Mouse (Mus musculus) C2C12 (cell line): Measurements from ENCODE around the gene Gpr153. TPM values are rescaled to one million over a fixed set of nuclear protein-coding genes. Genes with fewer than 3 reads are reported as not detected.

ENCODE experiments used
- H3K27me3 ChIP-seq: one replicate; pipeline ENCODE4 v1.6.1; 2011; ENCODE audit not compliant: control insufficient read depth, insufficient read depth, insufficient read length
- H3K36me3 ChIP-seq: one replicate; pipeline ENCODE4 v1.6.1; 2011; ENCODE audit not compliant: control insufficient read depth, insufficient read depth
- H3K4me3 ChIP-seq: one replicate; pipeline ENCODE4 v1.5.1; 2011; ENCODE audit warnings: mild to moderate bottlenecking, control low read depth; ENCODE audit not compliant: poor library complexity, insufficient read depth, severe bottlenecking
- H3K79me2 ChIP-seq: one replicate; pipeline ENCODE4 v1.6.1; 2011; ENCODE audit not compliant: control insufficient read depth, insufficient read depth
- H3K79me3 ChIP-seq: one replicate; pipeline ENCODE4 v1.6.1; 2011; ENCODE audit warnings: low read depth, control low read depth
- H3ac ChIP-seq: one replicate; pipeline ENCODE3; 2011; ENCODE audit warnings: low read depth; ENCODE audit not compliant: control insufficient read depth, insufficient read length
- CEBPB ChIP-seq: IDR thresholded peaks from one replicate; pipeline ENCODE4 v1.6.1; 2011; ENCODE audit warnings: low read depth, mild to moderate bottlenecking, control low read depth, moderate library complexity
- CTCF ChIP-seq: IDR thresholded peaks from one replicate; pipeline ENCODE4 v1.5.1; 2011; ENCODE audit not compliant: control insufficient read depth, insufficient read depth, insufficient read length
- FOSL1 ChIP-seq: IDR thresholded peaks from one replicate; pipeline ENCODE4 v1.8.0; 2011; ENCODE audit warnings: mild to moderate bottlenecking, low read length; ENCODE audit not compliant: poor library complexity, insufficient read depth, severe bottlenecking
- MAX ChIP-seq: IDR thresholded peaks from one replicate; pipeline ENCODE4 v1.6.1; 2011; ENCODE audit warnings: mild to moderate bottlenecking, control low read depth
- MYOD1 ChIP-seq: IDR thresholded peaks from one replicate; pipeline ENCODE4 v1.6.1; 2011; ENCODE audit warnings: low read depth; ENCODE audit not compliant: control insufficient read depth, insufficient read length
- MYOG ChIP-seq: IDR thresholded peaks from one replicate; pipeline ENCODE4 v1.6.1; 2011; ENCODE audit not compliant: control insufficient read depth, insufficient read length; ENCODE audit errors: extremely low read depth
- USF1 ChIP-seq: IDR thresholded peaks from one replicate; pipeline ENCODE4 v1.6.1; 2011; ENCODE audit warnings: low read depth, mild to moderate bottlenecking, control low read depth, moderate library complexity
- polyA plus RNA-seq: library from polyadenylated mRNA; unstranded; fragments of >200 nt; fragmentation: generic; extraction: Trizol; gene quantifications from one replicate; pipeline ENCODE4 v1.2.1, GENCODE M21; 2012; ENCODE audit warnings: missing spikeins

The Gpr153 gene
- polyA plus RNA-seq, 1 experiment: 5.4 TPM

DNA sequence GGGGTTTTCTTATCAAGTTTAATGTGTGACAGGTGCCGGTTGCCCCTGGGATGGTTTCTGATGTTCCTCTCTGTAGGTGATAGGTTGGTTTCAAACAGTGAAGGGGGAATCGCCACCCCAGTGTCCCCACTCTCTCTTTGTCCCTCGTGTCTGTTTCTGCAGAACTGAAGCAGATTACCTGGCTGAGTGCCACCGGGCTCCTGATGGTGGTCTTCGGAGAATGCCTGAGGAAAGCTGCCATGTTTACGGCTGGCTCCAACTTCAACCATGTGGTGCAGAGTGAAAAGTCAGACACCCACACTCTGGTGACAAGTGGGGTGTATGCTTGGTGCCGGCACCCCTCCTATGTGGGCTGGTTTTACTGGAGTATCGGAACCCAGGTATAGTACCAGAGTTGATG is 26.3 kb downstream of the Gpr153 start:
- TF ChIP-seq CEBPB (no peak), USF1 (no peak), CTCF (no peak), FOSL1 (no peak), MYOG (no peak), MAX (no peak), MYOD1 (no peak)

DNA sequence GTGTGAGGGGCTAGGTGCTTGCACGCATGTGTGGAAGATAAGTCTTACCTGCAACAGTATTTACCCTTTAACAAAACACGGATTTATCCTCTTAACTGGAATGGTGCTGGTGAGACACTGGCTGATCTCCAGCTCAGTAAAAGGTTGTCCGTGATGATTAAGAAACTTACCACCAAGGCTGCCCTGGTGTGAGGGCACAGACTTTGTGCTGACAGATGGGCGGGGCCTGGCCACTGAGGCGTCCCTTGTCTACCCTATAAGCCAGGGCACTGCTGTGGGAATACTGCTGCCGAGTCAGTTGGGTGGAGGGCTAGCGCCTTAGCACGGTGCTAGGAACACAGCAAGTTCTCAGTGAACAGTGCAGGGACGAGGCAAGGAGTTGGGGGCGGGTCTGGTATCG is 28.0 kb downstream of the Gpr153 start:
- H3K79me3 ChIP-seq: peaks cover 13% of the 10 kb centered on the region
- H3K4me3 ChIP-seq: no peak overlapping the region
- no peaks in the 10 kb centered on the region for H3K27me3 ChIP-seq
- H3K79me2 ChIP-seq: peaks cover 26% of the 10 kb centered on the region
- TF ChIP-seq MYOD1 (no peak), MYOG (no peak)
- H3K36me3 ChIP-seq: peaks cover 50% of the 10 kb centered on the region
- no peak overlapping the region for H3ac ChIP-seq

More for the DNA sequence above, 26.3 kb downstream of the Gpr153 start:
- Histone ChIP-seq H3K36me3 (peaks cover 50% of the 10 kb centered on the region), H3K4me3 (no peak overlapping the region), H3K27me3 (no peaks in the 10 kb centered on the region), H3K79me2 (peaks cover 26% of the 10 kb centered on the region), H3K79me3 (peaks cover 13% of the 10 kb centered on the region), H3ac (no peak overlapping the region)

DNA sequence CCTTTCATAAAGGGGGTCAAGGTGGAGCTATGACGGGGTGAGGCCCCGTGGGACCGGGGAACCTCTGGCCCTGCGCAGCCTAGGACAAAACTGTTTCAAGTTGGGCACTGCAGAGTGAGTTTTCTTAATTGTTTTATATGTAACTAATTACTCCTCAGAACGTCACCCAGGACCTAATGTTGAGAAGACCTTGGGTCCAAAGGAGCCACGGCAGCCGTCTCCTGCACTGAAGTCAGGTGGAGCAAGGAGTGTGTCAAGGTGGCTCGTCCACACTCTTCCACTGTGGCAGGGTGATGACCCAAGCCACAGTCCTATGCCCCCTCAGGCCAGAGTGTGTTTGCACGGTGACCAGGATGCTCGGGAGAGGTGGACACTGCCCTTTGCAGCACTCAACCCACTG is 29.1 kb downstream of the Gpr153 start:
- H3K27me3 ChIP-seq: no peaks in the 10 kb centered on the region
- peaks cover 50% of the 10 kb centered on the region for H3K36me3 ChIP-seq
- H3ac ChIP-seq: no peak overlapping the region
- H3K4me3 ChIP-seq: no peak overlapping the region
- peaks cover 17% of the 10 kb centered on the region for H3K79me2 ChIP-seq
- peaks cover 7% of the 10 kb centered on the region for H3K79me3 ChIP-seq
- no peak for TF ChIP-seq MYOG
- no peak for TF ChIP-seq CEBPB
- TF ChIP-seq USF1: no peak
- TF ChIP-seq FOSL1: no peak
- TF ChIP-seq MAX: no peak
- no peak for TF ChIP-seq CTCF
- TF ChIP-seq MYOD1: no peak

DNA sequence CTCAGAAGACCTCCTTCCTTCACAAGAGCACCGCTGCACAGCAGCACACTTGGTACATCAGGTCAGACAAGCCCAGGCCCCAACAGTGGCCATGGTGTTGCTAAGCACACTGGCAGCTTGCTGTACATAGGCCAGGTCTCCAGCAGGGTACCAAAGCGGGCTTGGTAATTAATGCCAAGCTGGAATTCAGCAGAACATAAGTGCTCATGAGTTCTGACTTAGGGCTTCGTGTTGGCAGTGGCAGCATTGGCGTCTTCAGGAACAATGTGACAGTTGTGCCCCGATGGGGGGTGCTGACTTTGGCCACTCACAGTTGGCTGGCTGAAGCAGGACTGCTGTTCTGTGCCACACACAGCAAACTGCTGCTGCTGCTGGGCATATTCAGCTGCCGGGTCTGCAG is 30.7 kb downstream of the Gpr153 start:
- H3K4me3 ChIP-seq: no peak overlapping the region
- peaks cover 1% of the 10 kb centered on the region for H3K79me2 ChIP-seq
- H3ac ChIP-seq: no peak overlapping the region
- no peaks in the 10 kb centered on the region for H3K27me3 ChIP-seq
- H3K36me3 ChIP-seq: peaks cover 45% of the 10 kb centered on the region
- no peak for TF ChIP-seq CTCF
- TF ChIP-seq FOSL1: no peak
- no peaks in the 10 kb centered on the region for H3K79me3 ChIP-seq

DNA sequence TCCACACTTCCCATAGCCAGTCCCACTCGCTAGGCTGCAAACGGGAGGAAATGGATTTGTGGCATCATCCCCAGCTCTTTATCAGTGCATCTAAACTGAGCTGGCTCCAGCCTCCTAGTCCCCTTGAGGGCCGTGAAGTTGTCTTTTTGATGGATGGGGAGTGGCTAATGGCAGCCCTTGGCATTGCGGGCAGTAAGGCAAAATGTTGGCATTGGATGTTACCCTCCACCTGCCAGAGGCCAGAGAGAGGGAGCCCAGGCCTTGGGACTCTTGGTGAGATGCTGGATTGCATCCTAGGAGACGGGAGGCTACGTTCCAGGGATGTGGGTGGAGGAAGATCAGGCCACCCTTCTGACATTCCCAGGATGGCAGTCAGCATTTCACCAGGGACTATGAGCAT is 32.0 kb downstream of the Gpr153 start:
- TF ChIP-seq MYOG (no peak), MYOD1 (no peak), MAX (no peak), CTCF (no peak), FOSL1 (no peak), CEBPB (no peak), USF1 (no peak)
- Histone ChIP-seq H3ac (no peak overlapping the region), H3K79me2 (no peaks in the 10 kb centered on the region), H3K36me3 (peaks cover 32% of the 10 kb centered on the region), H3K4me3 (no peak overlapping the region), H3K79me3 (no peaks in the 10 kb centered on the region), H3K27me3 (no peaks in the 10 kb centered on the region)

DNA sequence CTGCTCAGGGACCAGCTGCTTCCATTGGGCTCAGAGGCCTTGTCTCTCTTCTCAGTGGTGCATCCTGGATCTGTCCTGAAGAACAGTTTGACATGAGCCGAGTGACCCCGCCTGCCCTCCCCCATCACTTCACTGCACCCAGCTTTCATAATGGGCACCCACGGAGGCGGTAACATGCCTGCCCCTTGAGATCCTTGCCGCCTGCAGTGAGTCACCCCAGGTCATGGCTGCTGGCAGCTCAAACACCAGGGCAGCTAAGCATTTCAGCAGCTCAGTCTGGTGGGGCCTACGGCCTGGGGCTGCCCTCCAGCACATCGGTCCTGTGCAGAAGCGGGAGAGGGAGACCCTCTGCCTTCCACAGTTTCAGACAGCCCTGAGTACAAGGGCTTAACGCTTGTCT is 33.5 kb downstream of the Gpr153 start:
- no peak overlapping the region for H3K4me3 ChIP-seq
- no peaks in the 10 kb centered on the region for H3K79me2 ChIP-seq
- no peaks in the 10 kb centered on the region for H3K79me3 ChIP-seq
- no peak overlapping the region for H3ac ChIP-seq
- peaks cover 17% of the 10 kb centered on the region for H3K36me3 ChIP-seq
- H3K27me3 ChIP-seq: no peaks in the 10 kb centered on the region
- no peak for TF ChIP-seq FOSL1
- no peak for TF ChIP-seq CTCF
- no peak for TF ChIP-seq MYOG
- TF ChIP-seq USF1: no peak
